Mouse (Mus musculus) midbrain, embryonic 10.5 days (tissue): ENCODE measurements around the gene Grik1. TPM values are rescaled to one million over a fixed set of nuclear protein-coding genes. Genes with fewer than 3 reads are reported as not detected.
A peak's percentile ranks its signal among the peaks of the same experiment; 100 is the strongest.

ENCODE experiments used
- DNase-seq: peaks from one replicate; pipeline ENCODE4 v3.0.0-alpha.2; 2017; ENCODE audit warnings: low spot score
- H3K27ac ChIP-seq: fragments of 300-500 bp; sonication (generic); replicated peaks from 2 replicates; pipeline ENCODE4 v1.5.1; 2016; ENCODE audit warnings: mild to moderate bottlenecking
- H3K27me3 ChIP-seq: fragments of 300-500 bp; sonication (generic); 2 replicates; pipeline ENCODE4 v1.6.1; 2016; ENCODE audit warnings: low read depth, mild to moderate bottlenecking; ENCODE audit not compliant: poor library complexity, severe bottlenecking
- H3K36me3 ChIP-seq: fragments of 300-500 bp; sonication (generic); 2 replicates; pipeline ENCODE4 v1.6.1; 2016; ENCODE audit warnings: mild to moderate bottlenecking, moderate library complexity
- H3K4me1 ChIP-seq: fragments of 300-500 bp; sonication (generic); 2 replicates; pipeline ENCODE4 v1.6.1; 2016
- H3K4me3 ChIP-seq: fragments of 300-500 bp; sonication (generic); 2 replicates; pipeline ENCODE4 v1.5.1; 2016; ENCODE audit warnings: mild to moderate bottlenecking, moderate library complexity
- H3K9me3 ChIP-seq: fragments of 300-500 bp; sonication (generic); replicated peaks from 2 replicates; pipeline ENCODE4 v1.6.1; 2016; ENCODE audit warnings: mild to moderate bottlenecking
- WGBS: fragments of 180-500 bp; shearing (Covaris S2); methylation state at CpG from one replicate; pipeline ENCODE4 v1.1.7; 2016; 5-methylcytosine and 5-hydroxymethylcytosine counted together
- polyA plus RNA-seq: library from polyadenylated mRNA; unstranded; fragments of >200 nt; fragmentation: Nextera tagmentation; extraction: Ambion mirVana; gene quantifications from 2 replicates; pipeline ENCODE4 v1.2.1, GENCODE M21; 2016

Gene Grik1
- polyA plus RNA-seq, 1 experiment from 2014 or later: 1.5 TPM

DNA sequence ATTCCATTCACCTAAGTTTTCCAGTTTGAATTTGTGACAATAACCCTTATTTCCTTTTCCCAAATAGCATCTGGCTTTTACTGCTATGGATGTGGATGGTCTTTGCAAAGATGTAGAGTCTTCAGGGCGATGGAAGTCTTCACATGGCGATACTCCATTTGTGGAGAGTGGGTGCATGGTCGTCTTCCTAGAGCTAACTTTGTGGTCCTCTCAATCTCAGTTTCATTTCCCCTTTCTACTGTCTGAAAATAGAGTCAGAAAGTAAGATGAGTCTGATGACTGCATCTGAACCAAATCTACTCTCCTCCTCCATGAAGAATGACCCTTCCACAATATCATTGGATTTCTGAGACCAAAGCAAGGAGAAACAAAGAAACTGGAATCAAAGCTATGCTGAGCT lies 159.0 kb downstream of the Grik1 start:
- WGBS: 85% methylated on average over 3 of the region's 3 CpGs
- Histone ChIP-seq H3K9me3 (no peaks in the 10 kb centered on the region), H3K27me3 (no peaks in the 10 kb centered on the region), H3K27ac (no peak overlapping the region), H3K4me1 (no peaks in the 10 kb centered on the region), H3K4me3 (no peak overlapping the region), H3K36me3 (no peaks in the 10 kb centered on the region)
- DNase-seq: no peak

DNA sequence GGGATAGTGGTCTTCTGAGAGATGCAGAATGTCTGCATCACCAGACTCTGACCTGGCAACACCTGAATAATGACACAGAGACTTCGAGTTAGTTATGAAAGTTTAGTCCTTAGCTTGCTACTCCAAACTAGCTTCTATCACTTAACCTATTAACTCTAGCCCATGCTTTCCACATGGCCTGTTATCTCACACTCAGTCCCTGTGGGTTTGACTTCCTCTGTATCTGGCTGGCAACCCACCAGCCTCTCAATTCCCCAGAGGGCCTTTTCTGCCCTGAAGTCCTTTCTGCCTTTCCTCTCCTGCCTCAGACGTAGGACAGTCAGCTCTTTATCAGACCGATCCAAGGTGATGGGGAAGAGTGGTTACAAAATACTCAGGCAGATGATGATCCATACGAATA lies 165.0 kb downstream of the Grik1 start:
- H3K4me1 ChIP-seq: no peaks in the 10 kb centered on the region
- H3K36me3 ChIP-seq: no peaks in the 10 kb centered on the region
- no peak overlapping the region for H3K27ac ChIP-seq
- no peaks in the 10 kb centered on the region for H3K9me3 ChIP-seq
- WGBS: 81% methylated on average over 4 of the region's 4 CpGs
- no peak for DNase-seq
- H3K27me3 ChIP-seq: no peaks in the 10 kb centered on the region
- H3K4me3 ChIP-seq: no peak overlapping the region

DNA sequence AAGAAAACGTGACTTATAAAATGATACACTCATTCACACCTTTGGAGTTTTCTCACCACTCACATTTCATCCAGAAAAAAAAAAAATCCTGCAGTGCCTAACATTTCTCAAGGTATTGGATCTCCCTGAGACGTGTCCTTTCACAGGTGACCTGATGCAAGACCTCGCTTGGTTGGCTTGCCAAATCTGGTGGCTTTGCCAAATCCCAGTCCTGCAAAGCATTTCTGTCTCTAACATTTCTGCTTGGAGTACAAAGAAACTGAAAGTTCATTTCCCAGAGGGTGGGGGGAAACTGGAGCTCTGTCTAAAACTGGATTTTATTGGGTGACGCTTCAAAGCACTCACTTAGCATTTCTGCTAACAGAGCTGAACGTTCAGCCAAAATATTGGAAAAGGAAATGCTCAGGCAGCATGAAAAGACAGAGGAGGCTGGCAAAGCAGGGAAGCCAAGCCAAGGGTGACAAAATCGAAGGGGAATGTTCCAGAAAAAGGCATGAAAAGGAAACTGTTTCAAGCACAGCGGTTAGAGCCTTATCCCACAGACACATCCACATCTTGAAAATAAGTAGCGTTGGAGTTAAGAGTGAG lies 177.4 kb downstream of the Grik1 start:
- WGBS: 87% methylated on average over 8 of the region's 8 CpGs
- Histone ChIP-seq H3K36me3 (no peaks in the 10 kb centered on the region), H3K9me3 (no peaks in the 10 kb centered on the region), H3K27ac (no peak overlapping the region), H3K27me3 (no peaks in the 10 kb centered on the region), H3K4me1 (no peaks in the 10 kb centered on the region), H3K4me3 (no peak overlapping the region)
- DNase-seq: no peak

DNA sequence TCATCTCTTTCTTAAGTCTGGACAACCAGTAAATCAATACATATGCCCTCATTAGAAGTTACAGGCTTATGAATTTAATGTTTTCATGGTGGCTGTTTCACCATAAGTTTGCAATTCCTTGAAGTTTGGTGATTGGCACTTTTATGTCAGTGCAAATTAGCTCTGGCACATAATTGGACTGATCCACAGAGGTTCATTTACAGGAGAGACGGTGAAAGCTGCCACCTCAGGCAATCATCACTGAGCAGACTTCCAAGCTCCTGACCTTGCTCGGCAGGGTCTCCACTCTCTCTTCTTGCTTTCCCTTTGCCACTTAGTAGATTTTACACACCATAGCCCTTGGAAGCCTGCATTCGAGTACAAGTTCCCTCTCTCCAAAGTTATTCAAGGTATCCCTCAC lies 178.6 kb downstream of the Grik1 start:
- no peaks in the 10 kb centered on the region for H3K27me3 ChIP-seq
- no peak overlapping the region for H3K4me3 ChIP-seq
- H3K4me1 ChIP-seq: no peaks in the 10 kb centered on the region
- H3K9me3 ChIP-seq: no peaks in the 10 kb centered on the region
- WGBS: 83% methylated on average over 3 of the region's 3 CpGs
- no peak overlapping the region for H3K27ac ChIP-seq
- no peaks in the 10 kb centered on the region for H3K36me3 ChIP-seq
- DNase-seq: no peak

DNA sequence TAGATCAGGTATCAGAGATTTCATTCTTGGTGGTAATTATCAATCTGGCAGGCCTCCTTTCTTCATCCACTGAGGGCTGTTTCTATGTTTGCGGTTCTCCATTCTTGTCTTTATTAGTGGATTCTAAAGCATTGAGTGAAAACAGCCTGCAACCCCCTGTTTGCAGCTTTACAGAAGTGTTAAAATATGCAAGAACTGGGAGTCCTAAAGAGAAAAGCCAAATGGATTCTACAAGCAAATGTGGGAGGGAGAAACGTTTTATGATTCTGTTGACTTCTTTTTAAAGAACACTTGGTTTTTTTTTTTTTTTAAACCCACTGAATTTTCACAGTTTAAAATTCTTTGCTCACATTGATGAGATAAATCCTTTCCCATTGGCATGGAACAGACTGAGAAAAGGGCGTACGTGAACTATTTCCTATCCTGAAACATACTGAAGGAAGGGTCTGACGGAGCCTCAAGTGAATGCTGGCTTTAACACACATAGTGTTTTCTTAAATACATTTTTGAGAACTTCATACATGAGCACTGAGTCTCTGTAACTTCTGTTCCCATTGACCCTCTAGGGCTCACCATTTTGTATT lies 195.8 kb downstream of the Grik1 start:
- 82% methylated on average over 5 of the region's 5 CpGs for WGBS
- Histone ChIP-seq H3K9me3 (no peaks in the 10 kb centered on the region), H3K27me3 (no peaks in the 10 kb centered on the region), H3K27ac (no peak overlapping the region), H3K4me3 (no peak overlapping the region), H3K4me1 (no peaks in the 10 kb centered on the region), H3K36me3 (no peaks in the 10 kb centered on the region)
- DNase-seq: no peak

DNA sequence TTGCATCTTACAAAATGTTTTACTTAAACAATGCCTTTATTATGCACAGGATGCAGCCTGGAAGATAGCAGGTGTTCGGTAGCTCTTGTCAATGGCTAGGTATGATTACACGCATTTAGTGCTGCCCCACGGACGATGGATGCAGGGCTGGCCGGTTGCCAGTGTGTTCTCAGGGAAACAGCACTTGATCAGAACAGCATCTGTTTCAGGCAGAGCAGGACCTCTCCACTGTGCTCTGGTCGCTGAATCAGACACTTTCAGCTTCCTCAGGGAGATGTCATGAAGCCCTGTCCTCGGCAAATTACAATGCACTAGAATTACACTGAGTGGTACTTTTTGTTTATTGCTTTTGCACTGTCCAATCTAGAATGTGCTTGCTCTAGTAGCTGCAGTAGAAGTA lies 202.8 kb downstream of the Grik1 start:
- no peak overlapping the region for H3K4me3 ChIP-seq
- no peaks in the 10 kb centered on the region for H3K4me1 ChIP-seq
- H3K36me3 ChIP-seq: no peaks in the 10 kb centered on the region
- 86% methylated on average over 7 of the region's 7 CpGs for WGBS
- H3K27me3 ChIP-seq: no peaks in the 10 kb centered on the region
- no peak overlapping the region for H3K27ac ChIP-seq
- no peaks in the 10 kb centered on the region for H3K9me3 ChIP-seq
- no peak for DNase-seq

DNA sequence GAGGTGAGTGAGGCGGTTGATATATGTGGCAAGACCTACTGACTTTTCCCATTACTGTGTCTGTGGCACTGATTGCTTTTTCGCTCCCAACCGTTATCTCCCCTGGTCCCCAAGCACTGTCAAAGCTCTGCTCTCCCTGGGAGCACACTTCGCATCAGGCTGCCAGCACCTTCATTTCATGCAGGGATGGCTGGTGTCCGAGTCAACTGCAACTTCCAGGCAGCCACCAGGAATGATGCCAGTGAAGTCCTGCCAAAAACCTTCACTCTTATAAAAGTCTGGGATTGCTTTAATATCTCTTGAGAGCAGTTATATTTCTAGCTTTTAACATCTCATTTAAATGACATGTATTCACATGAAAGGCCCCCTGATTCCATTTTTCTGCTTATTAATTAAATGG lies 215.3 kb downstream of the Grik1 start:
- Histone ChIP-seq H3K9me3 (no peaks in the 10 kb centered on the region), H3K36me3 (no peaks in the 10 kb centered on the region), H3K4me1 (no peaks in the 10 kb centered on the region), H3K27me3 (no peaks in the 10 kb centered on the region), H3K4me3 (no peak overlapping the region), H3K27ac (no peak overlapping the region)
- 88% methylated on average over 5 of the region's 5 CpGs for whole genome bisulfite sequencing
- DNase-seq: no peak

DNA sequence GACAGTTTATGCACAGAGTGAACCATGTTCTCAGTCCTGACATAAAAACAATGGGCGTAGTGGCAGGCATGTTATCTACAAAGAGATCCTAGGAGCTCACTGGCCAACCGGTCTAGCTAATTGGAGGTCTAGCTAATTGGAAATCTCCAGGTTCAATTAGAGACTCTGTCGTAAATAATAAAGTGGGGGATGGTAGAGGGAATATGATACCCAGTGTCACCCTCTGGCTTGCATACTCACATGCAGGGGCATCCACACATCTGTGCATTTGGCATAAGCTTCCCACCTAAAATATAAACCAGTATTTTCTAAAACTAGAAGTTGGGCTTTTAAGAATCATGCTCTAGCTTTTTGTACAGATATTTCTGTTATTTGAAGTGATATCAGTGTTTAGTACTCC lies 229.1 kb downstream of the Grik1 start:
- WGBS: 90% methylated on average over 3 of the region's 3 CpGs
- Histone ChIP-seq H3K4me1 (no peaks in the 10 kb centered on the region), H3K27ac (no peak overlapping the region), H3K27me3 (no peaks in the 10 kb centered on the region), H3K9me3 (no peaks in the 10 kb centered on the region), H3K4me3 (no peak overlapping the region), H3K36me3 (no peaks in the 10 kb centered on the region)
- no peak for DNase-seq

DNA sequence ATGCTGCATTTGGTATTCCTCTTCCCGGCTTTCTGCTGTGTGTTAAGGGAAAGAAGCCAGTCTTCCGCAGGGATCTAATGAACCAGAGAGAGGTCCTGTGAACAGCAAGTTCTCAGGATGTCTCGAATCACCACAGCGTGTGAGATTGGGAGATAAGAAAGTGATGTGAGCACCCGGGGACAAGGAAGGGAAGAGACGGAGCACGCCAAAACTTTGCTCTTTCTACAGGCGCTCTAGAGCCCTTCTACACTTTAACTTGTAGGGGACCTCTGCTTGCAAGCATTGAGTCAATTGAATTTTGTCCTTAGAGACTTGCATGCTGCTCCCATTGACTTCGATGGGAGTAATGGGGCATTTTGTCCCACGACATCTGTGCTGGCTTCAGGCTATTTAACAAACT lies 241.9 kb downstream of the Grik1 start:
- Histone ChIP-seq H3K4me1 (no peaks in the 10 kb centered on the region), H3K27me3 (no peaks in the 10 kb centered on the region), H3K27ac (no peak overlapping the region), H3K36me3 (no peaks in the 10 kb centered on the region), H3K4me3 (no peak overlapping the region), H3K9me3 (no peaks in the 10 kb centered on the region)
- DNase-seq: no peak
- WGBS: 87% methylated on average over 10 of the region's 10 CpGs

DNA sequence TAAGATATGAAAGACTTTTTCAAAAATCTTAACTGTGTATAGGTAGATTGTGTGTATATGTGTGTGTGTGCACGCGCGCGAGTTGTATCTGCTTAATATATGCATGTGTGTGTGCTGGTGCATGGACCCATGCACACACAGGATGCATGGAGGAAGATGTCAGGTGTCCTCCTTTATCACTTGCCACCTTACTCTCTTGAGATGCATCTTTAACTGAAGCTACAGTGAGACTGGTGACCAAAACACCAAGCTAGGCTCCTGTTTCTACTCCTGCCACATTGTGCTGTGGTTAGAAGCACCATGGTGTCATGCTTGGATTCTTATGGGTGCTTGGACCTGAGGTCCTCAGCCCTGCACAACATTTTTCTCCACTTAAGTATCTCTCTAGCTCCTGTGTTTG lies 245.7 kb downstream of the Grik1 start:
- no peak for DNase-seq
- no peaks in the 10 kb centered on the region for H3K27me3 ChIP-seq
- 98% methylated on average over 4 of the region's 4 CpGs for WGBS
- no peak overlapping the region for H3K4me3 ChIP-seq
- H3K36me3 ChIP-seq: no peaks in the 10 kb centered on the region
- no peaks in the 10 kb centered on the region for H3K4me1 ChIP-seq
- H3K27ac ChIP-seq: no peak overlapping the region
- H3K9me3 ChIP-seq: no peaks in the 10 kb centered on the region

DNA sequence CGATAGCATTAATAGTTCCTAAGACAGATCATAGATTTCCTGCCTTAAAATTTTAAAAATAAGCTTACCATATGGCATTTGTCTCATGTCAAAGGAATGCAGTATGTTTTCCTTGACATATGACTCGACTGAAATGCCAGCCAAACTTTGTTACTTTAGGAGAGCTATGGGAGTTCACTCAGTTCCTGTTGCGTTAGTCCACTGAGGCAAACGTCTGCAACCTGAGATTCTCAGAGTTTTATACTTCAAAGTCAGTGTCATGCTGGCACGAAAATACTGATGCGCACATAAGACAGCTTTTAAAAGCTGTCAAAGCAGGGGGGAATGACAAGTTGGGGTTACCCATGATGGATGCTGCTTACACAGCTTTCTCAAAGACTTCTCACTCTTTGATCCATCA lies 247.6 kb downstream of the Grik1 start:
- no peak for DNase-seq

DNA sequence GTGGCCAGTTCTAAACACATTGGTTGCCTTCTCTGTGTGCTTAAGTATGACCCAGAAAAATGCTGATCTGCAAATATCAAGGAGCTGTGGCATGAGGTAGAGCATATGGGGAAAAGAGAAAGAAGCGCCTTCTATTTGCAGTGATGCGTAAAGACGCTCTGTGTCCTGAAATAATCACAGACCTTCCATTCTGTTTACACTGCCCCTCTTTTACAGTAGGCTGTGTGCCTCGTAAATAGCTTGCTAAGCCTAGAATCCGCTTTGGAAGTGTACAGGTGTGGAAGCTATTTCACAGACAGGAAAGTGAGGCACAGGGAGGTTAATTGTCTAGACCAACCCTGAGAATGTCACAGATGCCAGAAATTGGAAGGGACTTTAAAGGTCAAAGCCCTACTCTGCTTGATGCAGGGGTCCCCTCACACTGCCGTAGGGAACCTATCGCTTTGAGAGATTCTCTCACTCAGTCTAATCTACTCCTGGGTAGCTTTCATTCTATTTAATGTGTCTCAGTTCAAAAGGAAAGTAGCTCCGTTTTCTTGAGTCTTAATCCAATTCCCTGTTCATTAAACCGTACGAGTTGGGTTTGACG lies 251.5 kb downstream of the Grik1 start:
- Histone ChIP-seq H3K4me1 (no peaks in the 10 kb centered on the region), H3K27ac (no peak overlapping the region), H3K4me3 (no peak overlapping the region), H3K36me3 (no peaks in the 10 kb centered on the region), H3K9me3 (no peaks in the 10 kb centered on the region), H3K27me3 (no peaks in the 10 kb centered on the region)
- DNase-seq: no peak
- WGBS: 76% methylated on average over 11 of the region's 11 CpGs

More for the DNA sequence above, 247.6 kb downstream of the Grik1 start:
- no peaks in the 10 kb centered on the region for H3K9me3 ChIP-seq
- H3K4me1 ChIP-seq: no peaks in the 10 kb centered on the region
- no peaks in the 10 kb centered on the region for H3K27me3 ChIP-seq
- no peak overlapping the region for H3K4me3 ChIP-seq
- no peak overlapping the region for H3K27ac ChIP-seq
- WGBS: 72% methylated on average over 6 of the region's 6 CpGs
- H3K36me3 ChIP-seq: no peaks in the 10 kb centered on the region

DNA sequence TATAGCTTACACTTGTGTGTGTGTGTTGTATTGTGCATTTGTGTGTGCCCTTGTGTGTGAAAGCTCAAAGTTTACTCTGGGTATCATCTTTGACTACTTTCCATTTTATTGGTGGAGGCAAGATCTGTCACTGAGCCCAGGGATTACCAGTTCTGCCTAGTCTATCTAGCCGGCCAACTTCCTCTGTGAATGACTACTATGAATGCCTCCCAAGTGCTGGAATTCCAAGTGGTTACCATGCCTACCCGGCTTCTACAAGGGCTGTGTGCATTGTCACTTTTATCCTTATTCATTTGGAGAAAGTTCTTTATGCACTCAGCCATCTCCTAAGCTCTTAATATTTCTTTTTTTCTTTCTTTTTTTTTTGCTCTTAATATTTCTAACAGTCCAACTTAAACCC lies 301.3 kb downstream of the Grik1 start:
- H3K27me3 ChIP-seq: peaks cover 6% of the 10 kb centered on the region; the same call in 1 of the 2 replicates
- H3K4me1 ChIP-seq: peaks cover 8% of the 10 kb centered on the region
- WGBS: 18% methylated on average over 2 of the region's 2 CpGs
- DNase-seq: peak; percentile 72
- no peak overlapping the region for H3K4me3 ChIP-seq
- 0 out of 2 replicates have a peak overlapping the region, but pooled peaks have one; percentile 33 for H3K27ac ChIP-seq
- H3K9me3 ChIP-seq: 0 out of 2 replicates have a peak, but pooled peaks cover 3% of the 10 kb centered on the region
- no peaks in the 10 kb centered on the region for H3K36me3 ChIP-seq
